Mouse (Mus musculus): ENCODE data around the gene Olfr1331. TPM values are rescaled to one million over a fixed set of nuclear protein-coding genes. Genes with fewer than 3 reads are reported as not detected.
"Not testable (repeated sequence)": the region's sequence is repeated elsewhere in the genome, so short reads cannot be mapped to it uniquely, and the experiment has no call there.

Olfr1331 gene
- not detected for total RNA-seq (2021)
- long read RNA-seq, experiment 1: 0 reads
- long read RNA-seq, experiment 2: 0 reads

DNA sequence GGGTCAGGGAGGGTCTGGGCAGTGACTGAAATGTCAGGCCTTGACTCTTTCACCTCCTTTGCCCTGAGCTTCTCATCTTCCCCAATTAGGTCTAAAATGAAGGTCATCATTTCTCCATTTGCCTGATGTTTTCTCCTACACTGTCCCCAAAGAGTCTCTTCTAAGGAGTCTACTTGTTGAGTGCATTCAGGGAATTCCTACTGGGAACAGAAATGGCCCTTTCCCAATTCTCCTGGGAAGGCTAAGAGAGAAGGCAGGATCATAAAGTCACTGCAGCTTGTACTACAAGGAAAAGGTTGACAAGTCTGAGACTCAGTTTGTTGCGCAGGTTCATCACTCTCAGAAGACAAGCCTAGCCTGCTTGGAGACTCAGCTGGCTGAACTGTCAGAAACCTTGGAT lies at the start of gene Olfr1331:
Gene Olfr1331 (plus strand): TSS at position 301 of the 400 bp plus-strand sequence.
- no peak for DNase-seq (ENCODE audit: low spot score in 2 of 2)

DNA sequence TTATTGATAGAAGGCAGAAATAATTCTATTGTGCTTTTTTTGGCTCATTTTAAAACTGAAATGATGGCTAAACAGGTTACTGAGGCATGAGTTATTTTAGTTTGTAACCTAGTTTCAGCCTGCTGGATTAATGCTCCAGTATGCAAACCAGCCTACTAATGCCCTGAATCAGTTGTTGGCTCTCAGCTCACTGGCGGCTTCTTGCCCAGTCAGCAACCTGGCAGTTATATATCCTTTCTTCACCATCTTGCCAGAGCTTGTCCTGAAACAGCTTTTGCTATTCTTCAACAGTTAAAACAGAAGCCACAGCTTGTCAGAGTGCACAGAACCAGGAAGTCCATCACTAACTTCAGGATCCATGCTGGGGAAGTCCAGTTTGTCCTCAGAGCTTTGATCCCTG lies 45.5 kb upstream of the Olfr1331 start:
- no peak for DNase-seq (ENCODE audit: low spot score in 2 of 2)

DNA sequence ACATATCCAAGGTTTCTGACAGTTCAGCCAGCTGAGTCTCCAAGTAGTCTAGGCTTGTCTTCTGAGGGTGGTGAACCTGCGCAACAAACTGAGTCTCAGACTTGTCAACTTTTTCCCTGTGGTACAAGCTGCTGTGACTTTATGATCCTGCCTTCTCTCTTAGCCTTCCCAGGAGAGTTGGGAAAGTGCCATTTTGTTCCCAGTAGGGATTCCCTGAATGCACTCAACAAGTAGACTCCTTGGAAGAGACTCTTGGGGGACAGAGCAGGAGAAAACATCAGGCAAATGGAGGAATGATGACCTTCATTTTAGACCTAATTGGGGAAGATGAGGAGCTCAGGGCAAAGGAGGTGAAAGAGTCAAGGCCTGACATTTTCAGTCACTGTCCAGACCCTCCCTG lies 28.3 kb upstream of the Olfr1331 start, which contains the start of gene Olfr1333:
Gene Olfr1333 (minus strand): TSS at position 101 of the 400 bp plus-strand sequence.
- DNase-seq (ENCODE audit: low spot score in 2 of 2): no peak

DNA sequence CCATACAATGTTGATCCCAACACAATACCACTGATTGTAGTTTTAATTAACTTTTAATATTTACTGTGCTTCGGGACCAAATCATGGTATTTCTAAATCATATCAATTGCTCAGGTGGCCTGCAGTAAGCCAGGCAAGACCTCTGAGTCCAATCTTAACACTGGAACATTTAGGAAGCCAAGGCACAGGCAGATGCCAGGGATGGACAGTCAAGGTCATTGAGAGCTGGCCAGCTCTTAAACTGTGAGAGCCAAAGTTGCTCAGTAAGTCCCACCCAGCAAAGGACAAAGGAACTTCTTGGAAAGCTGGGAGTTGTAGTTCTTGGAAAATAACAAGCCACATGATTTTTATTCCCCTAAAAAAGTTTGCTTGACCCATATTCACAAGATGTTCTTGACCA lies 2.7 kb upstream of the Olfr1331 start:
- no peak for DNase-seq (ENCODE audit: low spot score in 2 of 2)

DNA sequence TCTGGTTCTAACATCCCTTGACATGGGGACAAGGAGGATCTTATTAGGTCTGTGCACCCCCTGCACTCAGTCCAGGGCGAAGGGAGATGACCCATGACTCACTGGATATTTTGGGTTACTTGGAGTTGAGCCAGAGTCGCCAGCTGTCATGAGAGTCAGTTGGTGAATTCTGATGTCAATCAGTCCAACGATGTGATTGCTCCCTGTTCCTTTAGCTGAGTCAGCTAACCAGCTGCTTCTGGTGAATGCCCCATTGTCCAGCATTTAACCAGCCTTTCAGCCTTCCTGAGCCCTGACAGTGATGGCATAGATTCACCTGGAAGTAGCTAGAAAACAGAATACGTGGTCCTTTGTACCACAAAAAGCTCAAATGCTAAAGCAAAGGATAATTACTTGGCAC lies 1.7 kb upstream of the Olfr1331 start:
- DNase-seq (ENCODE audit: low spot score in 2 of 2): no peak

DNA sequence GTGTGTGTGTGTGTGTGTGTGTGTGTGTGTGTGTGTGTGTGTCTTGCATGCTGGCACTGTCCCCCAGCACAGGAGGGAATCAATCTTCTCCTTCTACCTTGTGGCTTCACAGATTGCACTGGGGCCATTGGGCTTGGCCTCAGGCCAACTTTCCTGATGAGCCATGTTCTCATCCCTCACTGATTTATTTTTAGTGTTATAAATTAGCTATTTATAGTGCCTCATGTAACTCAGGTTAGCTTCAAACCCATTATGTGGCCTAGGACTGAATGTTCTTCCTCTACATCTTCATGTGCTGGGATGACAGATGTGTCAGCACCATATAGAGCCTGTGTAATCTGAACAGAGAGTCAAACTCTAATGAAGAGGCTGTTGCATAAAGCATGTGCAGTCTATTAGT lies 3.1 kb downstream of the Olfr1331 start:
- DNase-seq (ENCODE audit: low spot score in 2 of 2): no peak

DNA sequence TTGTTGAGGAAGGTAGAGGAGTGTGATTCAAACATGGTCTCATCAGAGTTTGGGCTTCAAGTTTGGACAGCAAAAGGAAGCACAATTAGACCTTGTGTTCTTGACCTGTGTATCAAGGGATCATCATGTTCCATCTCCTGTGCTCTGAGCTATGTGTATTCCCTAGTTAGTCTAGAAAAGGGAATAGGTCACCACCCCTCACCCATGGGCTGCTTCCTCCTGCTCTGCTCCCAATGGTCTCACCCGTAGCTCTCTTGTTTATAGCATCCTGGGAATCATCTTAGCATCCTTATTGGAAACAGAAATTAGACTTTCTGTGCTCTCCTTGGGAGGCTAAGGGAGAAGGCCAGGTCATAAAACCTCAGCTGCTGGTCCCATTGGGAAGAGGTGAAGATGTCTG lies 23.8 kb downstream of the Olfr1331 start, which contains the start of gene Olfr1330:
Gene Olfr1330 (plus strand): TSS at position 301 of the 400 bp plus-strand sequence.
- no peak for DNase-seq (ENCODE audit: low spot score in 2 of 2)

DNA sequence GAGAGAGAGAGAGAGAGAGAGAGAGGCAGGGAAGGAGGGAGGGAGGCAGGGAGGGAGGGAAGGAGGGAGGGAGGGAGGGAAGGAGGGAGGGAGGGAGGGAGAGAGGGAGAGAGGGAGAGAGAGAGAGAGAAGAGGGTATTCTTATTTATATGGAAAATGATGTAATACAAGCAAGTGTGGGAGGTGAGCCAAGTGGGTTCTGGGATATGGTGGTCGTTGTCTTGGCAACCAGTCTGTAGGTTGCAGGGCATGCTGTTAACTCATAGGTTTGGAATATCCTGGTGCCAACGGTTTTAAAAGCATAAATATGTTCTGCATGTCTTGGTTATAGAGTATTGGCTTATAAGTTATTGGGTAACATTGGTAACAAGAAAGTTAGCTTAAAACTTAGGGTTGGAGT lies 37.5 kb downstream of the Olfr1331 start:
- no peak for DNase-seq (ENCODE audit: low spot score in 2 of 2)

DNA sequence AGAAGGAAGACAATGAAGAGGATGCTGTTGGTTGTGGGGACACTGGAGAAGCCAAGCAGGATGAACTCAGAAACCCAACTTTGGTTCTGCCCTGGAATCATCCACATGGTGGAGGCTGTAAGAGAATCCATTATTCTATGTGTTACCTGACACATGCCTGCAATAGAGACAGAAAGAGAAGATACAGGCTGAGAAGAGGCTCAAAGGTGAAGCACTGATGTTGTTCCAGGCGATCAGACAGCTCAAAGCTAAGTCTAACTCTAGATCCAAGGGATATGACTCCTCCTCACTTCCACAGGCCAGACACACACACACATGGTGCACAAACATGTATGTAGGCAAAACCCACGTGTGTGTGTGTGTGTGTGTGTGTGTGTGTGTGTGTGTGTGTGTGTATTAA lies 52.9 kb downstream of the Olfr1331 start, which contains the start of gene Olfr1329:
Gene Olfr1329 (minus strand): TSS at position 101 of the 400 bp plus-strand sequence.
- DNase-seq (ENCODE audit: low spot score in 2 of 2): not testable (repeated sequence)

Other genes with a start within 250 kb of the Olfr1331 start
- not detected for gene Cfap57, start 243.9 kb upstream of the Olfr1331 start, total RNA-seq (2021)
- gene Ebna1bp2, start 243.8 kb upstream of the Olfr1331 start, total RNA-seq (2021): 10 to 100 TPM; 75.6 to 76.0 TPM
- not detected for gene Olfr62, start 205.7 kb upstream of the Olfr1331 start, total RNA-seq (2021)
- not detected for gene Olfr1342, start 171.9 kb upstream of the Olfr1331 start, total RNA-seq (2021)
- not detected for gene Olfr1341, start 161.1 kb upstream of the Olfr1331 start, total RNA-seq (2021)
- not detected for gene Olfr1340, start 144.5 kb upstream of the Olfr1331 start, total RNA-seq (2021)
- not detected for gene Olfr1339, start 132.5 kb upstream of the Olfr1331 start, total RNA-seq (2021)
- not detected for gene Olfr1338, start 105.9 kb upstream of the Olfr1331 start, total RNA-seq (2021)
- not detected for gene Olfr1337, start 82.1 kb upstream of the Olfr1331 start, total RNA-seq (2021)
- not detected for gene Olfr1335, start 54.7 kb upstream of the Olfr1331 start, total RNA-seq (2021)
- not detected for gene Olfr1333, start 28.4 kb upstream of the Olfr1331 start, total RNA-seq (2021)
- gene Olfr1330, start 23.9 kb downstream of the Olfr1331 start, total RNA-seq (2021): not detected
- not detected for gene Olfr1329, start 52.8 kb downstream of the Olfr1331 start, total RNA-seq (2021)
- not detected for gene Olfr1328, start 74.0 kb downstream of the Olfr1331 start, total RNA-seq (2021)
- gene Lao1, start 96.9 kb downstream of the Olfr1331 start, total RNA-seq (2021): not detected
- 10 to 100 TPM; 20.9 to 29.3 TPM for gene Slc2a1, start 244.1 kb downstream of the Olfr1331 start, total RNA-seq (2021)

All from adrenal gland, adult 18-20 months (tissue).